In genomic region chr5:121690482-121691211, GRCm38 (mm10) we compare ENCODE assay signal across 10 mouse cellular contexts. TPM values are rescaled to one million over a fixed set of nuclear protein-coding genes. Genes with fewer than 3 reads are reported as not detected.
A peak's percentile ranks its signal among the peaks of the same experiment; 100 is the strongest.
DNase-seq lines count a peak whose midpoint lies in the region; ATAC-seq and TF ChIP-seq lines count a peak whose summit lies in the region.
"Had no signal": no experiment of that assay in that cellular context is flagged by ENCODE, and none has a peak within 500 bp of the region (broad histone marks: within the 10 kb centered on the region; RNA-seq: fewer than 3 reads in every experiment).

No protein-coding gene starts in this region.

- H3K36me3 ChIP-seq in heart, embryonic 10.5 days = peaks cover 6% of the 10 kb centered on the region
- H3K36me3 ChIP-seq in hindbrain, embryonic 13.5 days = peaks cover 29% of the 10 kb centered on the region

- WGBS in heart, embryonic 10.5 days = 78% methylated on average over 7 of the region's 7 CpGs
- WGBS in hindbrain, embryonic 13.5 days = 82% methylated on average over 7 of the region's 7 CpGs

- H3K27me3 ChIP-seq in heart, embryonic 10.5 days (ENCODE audit: insufficient read depth, poor library complexity, severe bottlenecking) = no peaks in the 10 kb centered on the region
- no peaks in the 10 kb centered on the region for H3K27me3 ChIP-seq in hindbrain, embryonic 13.5 days
- H3K27me3 ChIP-seq: embryonic facial prominence, embryonic 12.5 days had no signal

- no peak overlapping the region for H3K4me2 ChIP-seq in hindbrain, embryonic 13.5 days
- H3K4me2 ChIP-seq: embryonic facial prominence, embryonic 12.5 days had no signal

- no peak for ATAC-seq in hindbrain, embryonic 13.5 days (ENCODE audit: low FRiP score)

- no peak overlapping the region for H3K4me3 ChIP-seq in heart, embryonic 10.5 days
- H3K4me3 ChIP-seq in hindbrain, embryonic 13.5 days = no peak overlapping the region
- H3K4me3 ChIP-seq: embryonic facial prominence, embryonic 12.5 days had no signal

- H3K4me1 ChIP-seq in heart, embryonic 10.5 days = peaks cover 13% of the 10 kb centered on the region
- no peaks in the 10 kb centered on the region for H3K4me1 ChIP-seq in hindbrain, embryonic 13.5 days (replicated peaks)
- H3K4me1 ChIP-seq: embryonic facial prominence, embryonic 12.5 days had no signal

- TF ChIP-seq CTCF in brain, embryonic 14.5 days (IDR thresholded peaks at IDR 0.05; ENCODE audit: borderline replicate concordance, extremely low read depth, insufficient read depth, insufficient read length) = no peak

- peak; percentile 97 for DNase-seq in heart, adult 11 months
- no peak for DNase-seq in heart, embryonic 10.5 days (ENCODE audit: low spot score)
- DNase-seq in brain, embryonic 14.5 days (ENCODE audit: low read depth) = peak; percentile 35
- DNase-seq in gastrocnemius, postnatal 25 days = peak; percentile 56
- peak; percentile 82 to 90 for DNase-seq in kidney, postnatal 36 days
- DNase-seq in thymus, postnatal 14 days = no peak
- no peak for DNase-seq in urinary bladder, adult 2 months (ENCODE audit: low spot score)

- H3K27ac ChIP-seq in heart, embryonic 10.5 days = no peak overlapping the region
- no peak overlapping the region for H3K27ac ChIP-seq in hindbrain, embryonic 13.5 days
- H3K27ac ChIP-seq: embryonic facial prominence, embryonic 12.5 days; macrophage had no signal

- no peak for TF ChIP-seq POLR2A in brain, embryonic 14.5 days (IDR thresholded peaks at IDR 0.05; ENCODE audit: borderline replicate concordance, extremely low read depth, insufficient read depth, insufficient read length, poor library complexity, severe bottlenecking)

- H3K9me3 ChIP-seq in heart, embryonic 10.5 days = no peaks in the 10 kb centered on the region
- H3K9me3 ChIP-seq in hindbrain, embryonic 13.5 days = no peaks in the 10 kb centered on the region
- H3K9me3 ChIP-seq: embryonic facial prominence, embryonic 12.5 days had no signal

- H3K9ac ChIP-seq in hindbrain, embryonic 13.5 days = no peak overlapping the region
- H3K9ac ChIP-seq: embryonic facial prominence, embryonic 12.5 days had no signal

RNA-seq across cellular contexts. Expression of gene Atxn2, which starts 20.5 kb away (rescaled TPM):
- polyA plus RNA-seq in heart, embryonic 10.5 days (2016; fragmentation: Nextera tagmentation; extraction: Ambion mirVana) = 38.2 and 46.8 TPM in 2 replicates
- 156 and 226 TPM in 2 replicates for polyA plus RNA-seq in brain, embryonic 14.5 days (2012; rRNA removed)
- 10 to 100 TPM; 94.1 to 97.6 TPM for total RNA-seq in gastrocnemius, postnatal 25 days (2021)
- polyA plus RNA-seq in hindbrain, embryonic 13.5 days (2015; fragmentation: Nextera tagmentation; extraction: Ambion mirVana) = 60.9 and 68.3 TPM in 2 replicates
- 60.6 and 85.3 TPM in 2 replicates for polyA plus RNA-seq in urinary bladder, adult 2 months (2012; rRNA removed)

RNA-seq across cellular contexts. Expression of gene Brap, which starts 30.3 kb away (rescaled TPM):
- 33.2 and 35.5 TPM in 2 replicates for polyA plus RNA-seq in heart, embryonic 10.5 days (2016; fragmentation: Nextera tagmentation; extraction: Ambion mirVana)
- polyA plus RNA-seq in brain, embryonic 14.5 days (2012; rRNA removed) = 31.4 and 41.5 TPM in 2 replicates
- 10 to 100 TPM; 27.3 to 30.2 TPM for total RNA-seq in gastrocnemius, postnatal 25 days (2021)
- polyA plus RNA-seq in hindbrain, embryonic 13.5 days (2015; fragmentation: Nextera tagmentation; extraction: Ambion mirVana) = 44.3 and 44.5 TPM in 2 replicates
- polyA plus RNA-seq in urinary bladder, adult 2 months (2012; rRNA removed) = 34.7 and 37.1 TPM in 2 replicates

RNA-seq across cellular contexts. Expression of gene Acad10, which starts 30.3 kb away (rescaled TPM):
- polyA plus RNA-seq in heart, embryonic 10.5 days (2016; fragmentation: Nextera tagmentation; extraction: Ambion mirVana) = 1.5 and 2.6 TPM in 2 replicates
- polyA plus RNA-seq in brain, embryonic 14.5 days (2012; rRNA removed) = 1.8 and 2.8 TPM in 2 replicates
- total RNA-seq in gastrocnemius, postnatal 25 days (2021) = 1 to 10 TPM; 7.3 to 9.3 TPM
- 1.7 and 1.9 TPM in 2 replicates for polyA plus RNA-seq in hindbrain, embryonic 13.5 days (2015; fragmentation: Nextera tagmentation; extraction: Ambion mirVana)
- 9.6 and 10.3 TPM in 2 replicates for polyA plus RNA-seq in urinary bladder, adult 2 months (2012; rRNA removed)

Comparison
In these comparisons a context has a peak if more than half of its experiments do, and no peak if none do; other contexts are left out.
1. DNase-seq: peak in heart, adult 11 months (single experiment), brain, embryonic 14.5 days (single experiment), gastrocnemius, postnatal 25 days (single experiment) and kidney, postnatal 36 days (2 of 2); none in heart, embryonic 10.5 days (single experiment), thymus, postnatal 14 days (single experiment) and urinary bladder, adult 2 months (single experiment).